Mouse (Mus musculus): Measurements from ENCODE around the gene Ndufa3.

- TF ChIP-seq CTCF (IDR thresholded peaks at IDR 0.05; ENCODE audit: control insufficient read depth, insufficient read depth, insufficient replicate concordance, low read depth, low read length) (no peak), POLR2A (IDR thresholded peaks at IDR 0.05; ENCODE audit: control insufficient read depth, low read depth, low read length) (peak; percentile 82)
These were observed 48.3 kb downstream of the Ndufa3 start, which contains the start of gene Leng1 for GRCm38 (mm10) chr7:3665215-3666114.

Data from testis, adult 2 months (tissue).